Mouse (Mus musculus) ES-Bruce4 (cell line): ENCODE results near the gene Kif5a. TPM values are rescaled to one million over a fixed set of nuclear protein-coding genes. Genes with fewer than 3 reads are reported as not detected.

Experiments
- H3K27ac ChIP-seq: 2 replicates; pipeline ENCODE4 v1.5.1; 2012; ENCODE audit warnings: low read length, inconsistent platforms; ENCODE audit not compliant: insufficient read depth
- H3K27me3 ChIP-seq: 2 replicates; pipeline ENCODE4 v1.6.1; 2012; ENCODE audit warnings: mild to moderate bottlenecking, low read length, inconsistent platforms; ENCODE audit not compliant: control insufficient read depth, poor library complexity, insufficient read depth, severe bottlenecking
- H3K36me3 ChIP-seq: 2 replicates; pipeline ENCODE4 v1.6.1; 2012; ENCODE audit warnings: inconsistent platforms, mild to moderate bottlenecking, low read length, moderate library complexity; ENCODE audit not compliant: control insufficient read depth, poor library complexity, insufficient read depth, severe bottlenecking
- H3K4me1 ChIP-seq: one replicate; pipeline ENCODE4 v1.8.1; 2011; ENCODE audit warnings: low read length; ENCODE audit not compliant: control insufficient read depth, insufficient read depth
- H3K4me3 ChIP-seq: 2 replicates; pipeline ENCODE4 v1.5.1; 2011; ENCODE audit warnings: low read depth, mild to moderate bottlenecking, low read length
- H3K9ac ChIP-seq: 2 replicates; pipeline ENCODE4 v1.6.1; 2012; ENCODE audit warnings: low read depth, mild to moderate bottlenecking, inconsistent platforms; ENCODE audit not compliant: poor library complexity, severe bottlenecking
- H3K9me3 ChIP-seq: replicated peaks from 2 replicates; pipeline ENCODE4 v1.6.1; 2012; ENCODE audit warnings: mild to moderate bottlenecking, low read length, inconsistent platforms; ENCODE audit not compliant: control insufficient read depth, poor library complexity, insufficient read depth, severe bottlenecking
- CTCF ChIP-seq: IDR thresholded peaks from one replicate; pipeline ENCODE4 v1.8.1; 2011; ENCODE audit warnings: low read depth, low read length
- EP300 ChIP-seq: IDR thresholded peaks from 2 replicates; pipeline ENCODE4 v1.6.1; 2011; ENCODE audit warnings: low read depth, low read length; ENCODE audit not compliant: insufficient read depth
- POLR2A ChIP-seq: IDR thresholded peaks from one replicate; pipeline ENCODE4 v1.8.1; 2011; ENCODE audit warnings: low read length; ENCODE audit not compliant: insufficient read depth
- polyA plus RNA-seq: library from polyadenylated mRNA; stranded (reverse); fragments of >200 nt; gene quantifications from 2 replicates; pipeline ENCODE4 v1.2.4, GENCODE M21; 2011; ENCODE audit warnings: low read depth; ENCODE audit not compliant: missing spikeins, insufficient read depth, insufficient read length

The Kif5a gene
- polyA plus RNA-seq, 1 experiment: 7.3 TPM

- Histone ChIP-seq H3K27me3 (no peaks in the 10 kb centered on the region; the same call in 1 of the 2 replicates), H3K4me1 (peaks cover 6% of the 10 kb centered on the region), H3K9me3 (no peaks in the 10 kb centered on the region), H3K36me3 (no peaks in the 10 kb centered on the region), H3K4me3 (no peak overlapping the region), H3K27ac (no peak overlapping the region), H3K9ac (no peak overlapping the region)
- no peak for TF ChIP-seq CTCF
- no peak for TF ChIP-seq POLR2A
- TF ChIP-seq EP300: no peak
These were observed 81.6 kb downstream of the Kif5a start for GRCm38 (mm10) chr10:127181566-127181965.

GRCm38 (mm10) chr10:127180695-127181047, 82.5 kb downstream of the Kif5a start:
- TF ChIP-seq EP300 (no peak), POLR2A (no peak), CTCF (no peak)
- H3K4me1 ChIP-seq: peaks cover 8% of the 10 kb centered on the region
- H3K9ac ChIP-seq: 0 out of 2 replicates have a peak overlapping the region, but pooled peaks have one; percentile 9
- H3K27me3 ChIP-seq: no peaks in the 10 kb centered on the region; the same call in 1 of the 2 replicates
- H3K4me3 ChIP-seq: no peak overlapping the region
- H3K27ac ChIP-seq: no peak overlapping the region
- H3K9me3 ChIP-seq: no peaks in the 10 kb centered on the region
- H3K36me3 ChIP-seq: no peaks in the 10 kb centered on the region

- 0 out of 2 replicates have a peak within 1 kb of the TSS, but pooled peaks have one; percentile 9 for H3K9ac ChIP-seq
- TF ChIP-seq EP300 (no peak), CTCF (no peak), POLR2A (no peak)
- H3K36me3 ChIP-seq: no peaks in the 10 kb centered on the region
- peaks cover 8% of the 10 kb centered on the region for H3K4me1 ChIP-seq
- peak within 1 kb of the TSS; percentile 8; the same call in 1 of the 2 replicates for H3K4me3 ChIP-seq
- H3K27me3 ChIP-seq: no peaks in the 10 kb centered on the region; the same call in 1 of the 2 replicates
- H3K9me3 ChIP-seq: no peaks in the 10 kb centered on the region
- no peak within 1 kb of the TSS for H3K27ac ChIP-seq
These were observed 83.1 kb downstream of the Kif5a start, which contains the start of gene Slc26a10 for GRCm38 (mm10) chr10:127179871-127180694. Gene Slc26a10, minus strand, starts transcription at chr10:127180645.

DNA sequence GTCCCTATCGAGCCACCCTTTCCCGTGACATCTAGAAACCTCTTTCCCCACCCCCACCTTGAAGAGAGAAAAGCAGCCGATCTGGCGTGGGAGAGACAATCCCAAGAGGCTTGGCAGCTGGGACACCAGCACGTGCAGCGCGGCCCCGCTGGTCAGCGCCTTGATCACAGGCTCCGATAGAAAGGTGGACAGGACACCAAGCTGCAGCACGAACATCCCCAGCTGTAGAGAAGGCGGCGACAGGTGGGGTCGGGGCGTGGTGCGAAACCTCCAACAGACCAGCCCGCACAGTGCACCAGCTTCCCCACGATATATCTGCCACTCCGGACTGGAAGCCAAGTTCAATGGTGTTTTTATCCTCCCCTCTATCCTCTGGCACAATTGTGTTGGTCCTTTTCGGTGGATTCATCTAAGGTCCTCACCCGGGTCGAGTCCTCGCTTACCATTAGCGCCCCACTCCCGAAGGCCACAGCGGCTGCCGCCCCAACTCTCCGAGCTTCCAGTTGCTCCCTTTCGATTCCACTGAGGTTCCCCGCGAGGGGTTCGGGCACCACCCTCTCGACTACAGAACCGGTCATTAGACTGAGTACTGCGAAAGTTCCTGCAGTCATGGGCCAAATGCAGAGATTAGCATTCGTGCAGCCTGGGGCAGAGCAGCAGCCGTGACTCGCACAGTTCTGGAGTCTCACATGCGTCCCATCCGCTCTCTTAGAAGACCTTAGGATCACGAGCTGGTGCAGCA, 84.7 kb downstream of the Kif5a start:
- Histone ChIP-seq H3K36me3 (no peaks in the 10 kb centered on the region), H3K27ac (no peak overlapping the region), H3K4me1 (peaks cover 4% of the 10 kb centered on the region), H3K9me3 (no peaks in the 10 kb centered on the region), H3K4me3 (peak overlapping the region; percentile 50), H3K27me3 (no peaks in the 10 kb centered on the region; the same call in 1 of the 2 replicates), H3K9ac (no peak overlapping the region)
- no peak for TF ChIP-seq CTCF
- no peak for TF ChIP-seq EP300
- no peak for TF ChIP-seq POLR2A

GRCm38 (mm10) chr10:127177719-127178118, 85.4 kb downstream of the Kif5a start:
- Histone ChIP-seq H3K9ac (no peak overlapping the region; the same call in 1 of the 2 replicates), H3K36me3 (no peaks in the 10 kb centered on the region), H3K27me3 (no peaks in the 10 kb centered on the region; the same call in 1 of the 2 replicates), H3K9me3 (no peaks in the 10 kb centered on the region), H3K4me3 (peak overlapping the region; percentile 50), H3K27ac (no peak overlapping the region), H3K4me1 (peaks cover 4% of the 10 kb centered on the region)
- no peak; the same call in 1 of the 2 replicates for TF ChIP-seq EP300
- no peak for TF ChIP-seq POLR2A
- TF ChIP-seq CTCF: peak; percentile 85
